Mouse (Mus musculus) C2C12 (cell line): Measurements from ENCODE around the gene Rxrb. TPM values are rescaled to one million over a fixed set of nuclear protein-coding genes. Genes with fewer than 3 reads are reported as not detected.
A peak's percentile ranks its signal among the peaks of the same experiment; 100 is the strongest.

Experiments
- H3K27me3 ChIP-seq: one replicate; pipeline ENCODE4 v1.6.1; 2011; ENCODE audit not compliant: control insufficient read depth, insufficient read depth, insufficient read length
- H3K36me3 ChIP-seq: one replicate; pipeline ENCODE4 v1.6.1; 2011; ENCODE audit not compliant: control insufficient read depth, insufficient read depth
- H3K4me3 ChIP-seq: one replicate; pipeline ENCODE4 v1.5.1; 2011; ENCODE audit warnings: mild to moderate bottlenecking, control low read depth; ENCODE audit not compliant: poor library complexity, insufficient read depth, severe bottlenecking
- H3K79me2 ChIP-seq: one replicate; pipeline ENCODE4 v1.6.1; 2011; ENCODE audit not compliant: control insufficient read depth, insufficient read depth
- H3K79me3 ChIP-seq: one replicate; pipeline ENCODE4 v1.6.1; 2011; ENCODE audit warnings: low read depth, control low read depth
- H3ac ChIP-seq: one replicate; pipeline ENCODE3; 2011; ENCODE audit warnings: low read depth; ENCODE audit not compliant: control insufficient read depth, insufficient read length
- CEBPB ChIP-seq: IDR thresholded peaks from one replicate; pipeline ENCODE4 v1.6.1; 2011; ENCODE audit warnings: low read depth, mild to moderate bottlenecking, control low read depth, moderate library complexity
- CTCF ChIP-seq: IDR thresholded peaks from one replicate; pipeline ENCODE4 v1.5.1; 2011; ENCODE audit not compliant: control insufficient read depth, insufficient read depth, insufficient read length
- FOSL1 ChIP-seq: IDR thresholded peaks from one replicate; pipeline ENCODE4 v1.8.0; 2011; ENCODE audit warnings: mild to moderate bottlenecking, low read length; ENCODE audit not compliant: poor library complexity, insufficient read depth, severe bottlenecking
- MAX ChIP-seq: IDR thresholded peaks from one replicate; pipeline ENCODE4 v1.6.1; 2011; ENCODE audit warnings: mild to moderate bottlenecking, control low read depth
- MYOD1 ChIP-seq: IDR thresholded peaks from one replicate; pipeline ENCODE4 v1.6.1; 2011; ENCODE audit warnings: low read depth; ENCODE audit not compliant: control insufficient read depth, insufficient read length
- MYOG ChIP-seq: IDR thresholded peaks from one replicate; pipeline ENCODE4 v1.6.1; 2011; ENCODE audit not compliant: control insufficient read depth, insufficient read length; ENCODE audit errors: extremely low read depth
- USF1 ChIP-seq: IDR thresholded peaks from one replicate; pipeline ENCODE4 v1.6.1; 2011; ENCODE audit warnings: low read depth, mild to moderate bottlenecking, control low read depth, moderate library complexity
- polyA plus RNA-seq: library from polyadenylated mRNA; unstranded; fragments of >200 nt; fragmentation: generic; extraction: Trizol; gene quantifications from one replicate; pipeline ENCODE4 v1.2.1, GENCODE M21; 2012; ENCODE audit warnings: missing spikeins

Rxrb gene
- polyA plus RNA-seq, 1 experiment: 39.0 TPM

GRCm38 (mm10) chr17:34037241-34037640 lies 5.6 kb downstream of the Rxrb start:
- Histone ChIP-seq H3K79me3 (peaks cover 6% of the 10 kb centered on the region), H3K36me3 (peaks cover 25% of the 10 kb centered on the region)

GRCm38 (mm10) chr17:34038440-34038839 lies 6.8 kb downstream of the Rxrb start:
- peaks cover 25% of the 10 kb centered on the region for H3K36me3 ChIP-seq
- H3ac ChIP-seq: no peak overlapping the region
- peaks cover 11% of the 10 kb centered on the region for H3K79me2 ChIP-seq
- no peak overlapping the region for H3K4me3 ChIP-seq
- H3K27me3 ChIP-seq: no peaks in the 10 kb centered on the region
- TF ChIP-seq MAX: no peak
- TF ChIP-seq FOSL1: no peak
- TF ChIP-seq USF1: no peak
- TF ChIP-seq CEBPB: no peak
- no peak for TF ChIP-seq MYOD1
- TF ChIP-seq CTCF: no peak
- TF ChIP-seq MYOG: no peak
- H3K79me3 ChIP-seq: no peaks in the 10 kb centered on the region

More at GRCm38 (mm10) chr17:34037241-34037640, 5.6 kb downstream of the Rxrb start:
- H3K79me2 ChIP-seq: peaks cover 23% of the 10 kb centered on the region
- no peak overlapping the region for H3K4me3 ChIP-seq
- no peak overlapping the region for H3ac ChIP-seq
- H3K27me3 ChIP-seq: no peaks in the 10 kb centered on the region
- TF ChIP-seq MYOG (no peak), MAX (no peak), MYOD1 (no peak), CEBPB (no peak), FOSL1 (no peak), USF1 (no peak), CTCF (no peak)

GRCm38 (mm10) chr17:34038878-34039561 lies 7.4 kb downstream of the Rxrb start, which contains the start of gene Col11a2:
Col11a2 (plus strand) TSS chr17:34039437.
- Histone ChIP-seq H3K27me3 (no peaks in the 10 kb centered on the region), H3K79me3 (no peaks in the 10 kb centered on the region), H3K36me3 (peaks cover 25% of the 10 kb centered on the region), H3ac (peak within 1 kb of the TSS; percentile 6), H3K4me3 (no peak within 1 kb of the TSS), H3K79me2 (peaks cover 6% of the 10 kb centered on the region)
- TF ChIP-seq CEBPB (no peak), MYOG (no peak), MYOD1 (no peak), FOSL1 (no peak), MAX (no peak), USF1 (no peak), CTCF (no peak)

GRCm38 (mm10) chr17:34039562-34040450 lies 8.2 kb downstream of the Rxrb start:
- Histone ChIP-seq H3K27me3 (no peaks in the 10 kb centered on the region), H3K79me3 (no peaks in the 10 kb centered on the region), H3K36me3 (peaks cover 25% of the 10 kb centered on the region), H3ac (peak overlapping the region; percentile 6), H3K79me2 (no peaks in the 10 kb centered on the region), H3K4me3 (no peak overlapping the region)
- TF ChIP-seq CEBPB (no peak), FOSL1 (no peak)

- Histone ChIP-seq H3ac (no peak overlapping the region), H3K79me2 (no peaks in the 10 kb centered on the region), H3K36me3 (no peaks in the 10 kb centered on the region), H3K79me3 (no peaks in the 10 kb centered on the region), H3K27me3 (no peaks in the 10 kb centered on the region), H3K4me3 (no peak overlapping the region)
- TF ChIP-seq CTCF: no peak
- TF ChIP-seq MYOG: no peak
- TF ChIP-seq CEBPB: no peak
- no peak for TF ChIP-seq FOSL1
- TF ChIP-seq USF1: no peak
- no peak for TF ChIP-seq MAX
- no peak for TF ChIP-seq MYOD1
These were observed 14.3 kb downstream of the Rxrb start for GRCm38 (mm10) chr17:34045941-34046340.
